Mouse (Mus musculus): ENCODE measurements around the gene Mybbp1a. TPM values are rescaled to one million over a fixed set of nuclear protein-coding genes. Genes with fewer than 3 reads are reported as not detected.

Gene Mybbp1a
- total and polyA plus RNA-seq, 3 experiments: 174 to 816 (median 245) TPM

GRCm38 (mm10) chr11:72455694-72456093 is 14.5 kb downstream of the Mybbp1a start:
- H3K4me3 ChIP-seq (replicated peaks in 1 of 3; ENCODE audit: low read depth in 2 of 3, low read length in 2 of 3, poor library complexity in 1 of 3): no peak overlapping the region
- H3K9ac ChIP-seq (ENCODE audit: insufficient read depth, low read depth): no peak overlapping the region
- in situ Hi-C loops (cut with MboI; ENCODE audit: low pct_ligation_motif_present, low pct_unique_long_range_greater_than_20kb, low sequenced_read_pairs): loop anchor here (5.0 kb wide), 1 partner anchor 82 kb away; no protein-coding TSS in a partner anchor
- no peak for TF ChIP-seq NELFE (IDR thresholded peaks at IDR 0.05; ENCODE audit: low read depth, low read length)
- no peak for TF ChIP-seq HCFC1 (IDR thresholded peaks at IDR 0.05; ENCODE audit: low read depth, low read length)
- TF ChIP-seq MAFK (IDR thresholded peaks at IDR 0.05; ENCODE audit: insufficient replicate concordance, low read length): no peak
- H3K9me3 ChIP-seq (replicated peaks; ENCODE audit: low read length): no peaks in the 10 kb centered on the region
- H3K79me2 ChIP-seq (replicated peaks; ENCODE audit: control insufficient read depth, extremely low read depth, insufficient read depth, poor library complexity, severe bottlenecking): no peaks in the 10 kb centered on the region
- H3K27me3 ChIP-seq (replicated peaks): no peaks in the 10 kb centered on the region
- peaks cover 19 to 30% of the 10 kb centered on the region in 2 experiments for H3K36me3 ChIP-seq (replicated peaks in 1 of 2; ENCODE audit: control insufficient read depth in 1 of 2, insufficient read depth in 1 of 2, low read length in 1 of 2)
- no peak overlapping the region for H3K4me2 ChIP-seq (ENCODE audit: insufficient read depth, low read depth, poor library complexity, severe bottlenecking)
- dilution Hi-C loops (cut with MboI; ENCODE audit: extremely low pct_ligation_motif_present, extremely low pct_unique_long_range_greater_than_20kb, low sequenced_read_pairs): no loop called here
- peaks cover 22 to 52% of the 10 kb centered on the region in 2 experiments for H3K4me1 ChIP-seq (ENCODE audit: control insufficient read depth in 1 of 2, insufficient read depth in 2 of 2)
- DNase-seq (ENCODE audit: extremely low read depth): no peak
- no peak overlapping the region for H3K27ac ChIP-seq (ENCODE audit: insufficient read depth, low read depth)

- no peak for TF ChIP-seq USF2 (conservative IDR thresholded peaks at IDR 0.05; ENCODE audit: low read depth, low read length)
- no peak for TF ChIP-seq ZKSCAN1 (IDR thresholded peaks at IDR 0.05; ENCODE audit: borderline replicate concordance, low read depth, low read length)
- no peak for TF ChIP-seq CHD1 (IDR thresholded peaks at IDR 0.05; ENCODE audit: low read depth, low read length)
- TF ChIP-seq EP300 (IDR thresholded peaks at IDR 0.05; ENCODE audit: low read length): no peak
- no peak for TF ChIP-seq MAZ (IDR thresholded peaks at IDR 0.05; ENCODE audit: low read depth, low read length)
- TF ChIP-seq ZMIZ1 (IDR thresholded peaks at IDR 0.05; ENCODE audit: low read depth, low read length): no peak
- TF ChIP-seq POLR2A (IDR thresholded peaks at IDR 0.05; ENCODE audit: low read depth, low read length): no peak
- TF ChIP-seq ZNF384 (IDR thresholded peaks at IDR 0.05; ENCODE audit: low read depth, low read length): no peak
- no peak for TF ChIP-seq PAX5 (IDR thresholded peaks at IDR 0.05; ENCODE audit: low read length)
- no peak for TF ChIP-seq JUND (conservative IDR thresholded peaks at IDR 0.05; ENCODE audit: low read depth, low read length)
- TF ChIP-seq NELFE (IDR thresholded peaks at IDR 0.05; ENCODE audit: low read depth, low read length): no peak
- no peak for TF ChIP-seq KAT2A (IDR thresholded peaks at IDR 0.05; ENCODE audit: insufficient replicate concordance, low read length)
- H3K79me2 ChIP-seq (replicated peaks; ENCODE audit: control insufficient read depth, extremely low read depth, insufficient read depth, poor library complexity, severe bottlenecking): no peaks in the 10 kb centered on the region
- no peak for DNase-seq (ENCODE audit: extremely low read depth)
- dilution Hi-C loops (cut with MboI; ENCODE audit: extremely low pct_ligation_motif_present, extremely low pct_unique_long_range_greater_than_20kb, low sequenced_read_pairs) (no loop called here), in situ Hi-C loops (cut with MboI; ENCODE audit: low pct_ligation_motif_present, low pct_unique_long_range_greater_than_20kb, low sequenced_read_pairs) (loop anchor here (5.0 kb wide), 1 partner anchor 79 kb away; no protein-coding TSS in a partner anchor)
- peaks cover 0 to 6% of the 10 kb centered on the region in 2 experiments for H3K36me3 ChIP-seq (replicated peaks in 1 of 2; ENCODE audit: control insufficient read depth in 1 of 2, insufficient read depth in 1 of 2, low read length in 1 of 2)
- H3K9me3 ChIP-seq (replicated peaks; ENCODE audit: low read length): no peaks in the 10 kb centered on the region
- no peak overlapping the region for H3K27ac ChIP-seq (ENCODE audit: insufficient read depth, low read depth)
- no peak overlapping the region for H3K9ac ChIP-seq (ENCODE audit: insufficient read depth, low read depth)
- H3K4me2 ChIP-seq (ENCODE audit: insufficient read depth, low read depth, poor library complexity, severe bottlenecking): no peak overlapping the region
- H3K4me1 ChIP-seq (ENCODE audit: control insufficient read depth in 1 of 2, insufficient read depth in 2 of 2): peaks cover 18 to 49% of the 10 kb centered on the region in 2 experiments
- no peaks in the 10 kb centered on the region for H3K27me3 ChIP-seq (replicated peaks)
- H3K4me3 ChIP-seq (replicated peaks in 1 of 3; ENCODE audit: low read depth in 2 of 3, low read length in 2 of 3, poor library complexity in 1 of 3): no peak overlapping the region
Measured at GRCm38 (mm10) chr11:72457995-72458496, 16.9 kb downstream of the Mybbp1a start.

- Histone ChIP-seq H3K9ac (ENCODE audit: insufficient read depth, low read depth) (no peak overlapping the region), H3K36me3 (replicated peaks in 1 of 2; ENCODE audit: control insufficient read depth in 1 of 2, insufficient read depth in 1 of 2, low read length in 1 of 2) (peaks cover 0 to 2% of the 10 kb centered on the region in 2 experiments), H3K27ac (ENCODE audit: insufficient read depth, low read depth) (no peak overlapping the region), H3K9me3 (replicated peaks; ENCODE audit: low read length) (no peaks in the 10 kb centered on the region), H3K4me3 (replicated peaks in 1 of 3; ENCODE audit: low read depth in 2 of 3, low read length in 2 of 3, poor library complexity in 1 of 3) (no peak overlapping the region), H3K4me1 (ENCODE audit: control insufficient read depth in 1 of 2, insufficient read depth in 2 of 2) (peaks cover 13 to 44% of the 10 kb centered on the region in 2 experiments), H3K4me2 (ENCODE audit: insufficient read depth, low read depth, poor library complexity, severe bottlenecking) (no peak overlapping the region), H3K79me2 (replicated peaks; ENCODE audit: control insufficient read depth, extremely low read depth, insufficient read depth, poor library complexity, severe bottlenecking) (no peaks in the 10 kb centered on the region), H3K27me3 (replicated peaks) (no peaks in the 10 kb centered on the region)
- DNase-seq (ENCODE audit: extremely low read depth): no peak
- dilution Hi-C loops (cut with MboI; ENCODE audit: extremely low pct_ligation_motif_present, extremely low pct_unique_long_range_greater_than_20kb, low sequenced_read_pairs) (no loop called here), in situ Hi-C loops (cut with MboI; ENCODE audit: low pct_ligation_motif_present, low pct_unique_long_range_greater_than_20kb, low sequenced_read_pairs) (loop anchor here (5.0 kb wide), 1 partner anchor 79 kb away; no protein-coding TSS in a partner anchor)
- TF ChIP-seq SIN3A (IDR thresholded peaks at IDR 0.05; ENCODE audit: low read length) (no peak), ZC3H11A (IDR thresholded peaks at IDR 0.05; ENCODE audit: low read depth, low read length) (no peak), SMC3 (IDR thresholded peaks at IDR 0.05; ENCODE audit: low read depth, low read length) (no peak), POLR2AphosphoS2 (IDR thresholded peaks at IDR 0.05; ENCODE audit: low read depth, low read length) (no peak), UBTF (IDR thresholded peaks at IDR 0.05; ENCODE audit: low read depth, low read length) (no peak), KAT2A (IDR thresholded peaks at IDR 0.05; ENCODE audit: insufficient replicate concordance, low read length) (no peak), MXI1 (IDR thresholded peaks at IDR 0.05; ENCODE audit: low read depth, low read length) (no peak), MYC (IDR thresholded peaks at IDR 0.05; ENCODE audit: low read depth, low read length) (no peak), ETS1 (conservative IDR thresholded peaks at IDR 0.05; ENCODE audit: low read depth, low read length) (no peak), TCF12 (IDR thresholded peaks at IDR 0.05; ENCODE audit: low read depth, low read length) (no peak), HCFC1 (IDR thresholded peaks at IDR 0.05; ENCODE audit: low read depth, low read length) (no peak)
Measured at GRCm38 (mm10) chr11:72458502-72458901, 17.3 kb downstream of the Mybbp1a start.

Measured in CH12.LX (cell line).